Mouse (Mus musculus): ENCODE data around the gene Sbf2.

DNA sequence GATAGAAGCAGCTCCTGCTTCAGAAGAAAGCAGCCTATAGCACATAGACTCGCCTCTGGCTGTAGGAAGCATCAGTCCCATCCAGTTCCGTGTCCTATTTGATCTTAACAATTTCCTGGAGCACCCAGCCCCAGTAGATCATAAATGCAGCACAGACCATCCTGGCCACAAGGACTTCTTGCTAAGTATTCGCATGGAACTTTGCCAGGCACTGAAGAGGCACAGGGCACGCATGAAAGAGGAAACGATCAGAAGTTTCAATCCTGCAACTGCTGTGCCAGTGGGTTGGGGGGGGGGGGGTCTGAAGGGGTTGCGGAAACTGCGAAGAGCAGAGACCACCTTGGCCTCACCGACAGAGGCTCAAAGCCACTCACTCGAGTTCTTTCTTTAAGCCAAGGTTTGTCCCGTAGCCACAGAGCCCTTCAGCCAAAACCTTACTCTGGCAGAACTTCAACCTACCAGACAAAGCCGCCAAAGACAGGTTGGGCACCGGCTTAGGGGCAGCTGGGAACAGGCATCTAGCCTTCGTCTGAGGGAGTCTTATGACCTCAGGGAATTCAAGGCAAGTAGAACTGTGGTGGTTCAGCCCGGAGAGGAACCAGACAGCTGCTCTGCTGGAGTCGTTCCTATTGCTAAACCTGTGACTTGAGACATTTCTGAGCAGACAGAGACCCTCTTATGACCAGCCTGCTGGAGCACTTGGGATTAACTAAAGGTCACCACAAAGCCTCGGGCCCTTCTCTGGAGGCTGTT, 16.6 kb upstream of the Sbf2 start:
- TF ChIP-seq CTCF (IDR thresholded peaks at IDR 0.05; ENCODE audit: low read depth): no peak
- TF ChIP-seq EP300 (IDR thresholded peaks at IDR 0.05; ENCODE audit: low read depth): no peak

Measured in heart, postnatal 0 days (tissue).